Mouse (Mus musculus) midbrain, embryonic 16.5 days (tissue): ENCODE results near the gene Tufm. TPM values are rescaled to one million over a fixed set of nuclear protein-coding genes. Genes with fewer than 3 reads are reported as not detected.
"Not testable (repeated sequence)": the region's sequence is repeated elsewhere in the genome, so short reads cannot be mapped to it uniquely, and the experiment has no call there.

Source experiments
- ATAC-seq: fragments of 200-750 bp; cut with Nextera tagmentation; 2 replicates; pipeline ENCODE4 v1.8.0; 2017; ENCODE audit warnings: moderate TSS enrichment
- H3K27ac ChIP-seq: fragments of 300-500 bp; sonication (generic); 2 replicates; pipeline ENCODE4 v1.5.1; 2014; ENCODE audit warnings: mild to moderate bottlenecking, low read length, mixed read lengths
- H3K27me3 ChIP-seq: fragments of 300-500 bp; sonication (generic); 2 replicates; pipeline ENCODE4 v1.6.1; 2014; ENCODE audit warnings: low read depth, low read length, mixed read lengths; ENCODE audit not compliant: control insufficient read depth, insufficient read depth
- H3K36me3 ChIP-seq: fragments of 300-500 bp; sonication (generic); 2 replicates; pipeline ENCODE4 v1.6.1; 2014; ENCODE audit warnings: mild to moderate bottlenecking, low read length, moderate library complexity, mixed read lengths; ENCODE audit not compliant: control insufficient read depth, insufficient read depth
- H3K4me1 ChIP-seq: fragments of 300-500 bp; sonication (generic); 2 replicates; pipeline ENCODE4 v1.6.1; 2014; ENCODE audit warnings: mild to moderate bottlenecking, low read length, mixed read lengths; ENCODE audit not compliant: control insufficient read depth, insufficient read depth
- H3K4me2 ChIP-seq: fragments of 300-500 bp; sonication (generic); 2 replicates; pipeline ENCODE4 v1.6.1; 2014; ENCODE audit warnings: mild to moderate bottlenecking, low read length, mixed read lengths
- H3K4me3 ChIP-seq: fragments of 300-500 bp; sonication (generic); 2 replicates; pipeline ENCODE4 v1.5.1; 2014; ENCODE audit warnings: low read depth, mild to moderate bottlenecking, low read length, moderate library complexity, mixed read lengths
- H3K9ac ChIP-seq: fragments of 300-500 bp; sonication (generic); 2 replicates; pipeline ENCODE4 v1.6.1; 2014; ENCODE audit warnings: low read depth, low read length, mixed read lengths
- H3K9me3 ChIP-seq: fragments of 300-500 bp; sonication (generic); replicated peaks from 2 replicates; pipeline ENCODE4 v1.6.1; 2014; ENCODE audit warnings: mild to moderate bottlenecking, low read length, mixed read lengths; ENCODE audit not compliant: control insufficient read depth, poor library complexity, severe bottlenecking
- WGBS: fragments of 180-500 bp; shearing (Covaris S2); extraction: QIAGEN DNeasy Blood & Tissue Kit; methylation state at CpG from one replicate; pipeline ENCODE4 v1.1.7; 2014; 5-methylcytosine and 5-hydroxymethylcytosine counted together
- polyA plus RNA-seq: library from polyadenylated mRNA; unstranded; fragments of >200 nt; fragmentation: Nextera tagmentation; extraction: Ambion mirVana; gene quantifications from 2 replicates; pipeline ENCODE4 v1.2.1, GENCODE M21; 2015

Tufm gene
- polyA plus RNA-seq, 1 experiment from 2014 or later, result 121 TPM

DNA sequence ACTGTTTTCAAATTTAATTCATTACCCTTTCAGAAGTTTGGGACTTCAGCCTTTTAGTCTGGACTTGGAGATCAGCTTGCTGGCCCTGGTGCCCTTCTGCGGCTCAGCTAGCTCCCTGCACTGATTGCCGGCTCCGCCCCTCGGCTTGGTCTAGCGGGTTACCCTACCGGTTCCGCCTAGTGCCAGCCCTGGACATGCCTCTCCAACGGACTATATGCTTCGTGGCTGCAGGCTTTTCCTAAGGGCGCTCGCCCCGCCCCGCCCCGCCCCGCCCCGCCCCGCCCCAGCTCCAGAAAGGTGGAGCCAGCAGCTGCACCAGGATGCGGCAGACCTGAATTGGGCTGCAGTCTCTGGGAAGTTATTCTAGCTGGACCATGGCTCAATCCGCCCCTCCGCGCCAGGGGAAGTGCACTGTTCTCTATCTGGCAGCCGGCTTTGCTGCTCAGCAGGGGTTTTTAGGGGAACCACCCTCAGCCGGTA, 4.7 kb upstream of the Tufm start:
- Histone ChIP-seq H3K4me2 (peak overlapping the region; percentile 68), H3K4me1 (peaks cover 6% of the 10 kb centered on the region), H3K36me3 (no peaks in the 10 kb centered on the region), H3K9me3 (no peaks in the 10 kb centered on the region), H3K27ac (peak overlapping the region; percentile 55; the same call in 1 of the 2 replicates), H3K27me3 (no peaks in the 10 kb centered on the region), H3K9ac (peak overlapping the region; percentile 56), H3K4me3 (peak overlapping the region; percentile 35)
- ATAC-seq, result peak; percentile 27; the same call in 1 of the 2 replicates
- 0% methylated on average over 19 of the region's 23 CpGs for WGBS

DNA sequence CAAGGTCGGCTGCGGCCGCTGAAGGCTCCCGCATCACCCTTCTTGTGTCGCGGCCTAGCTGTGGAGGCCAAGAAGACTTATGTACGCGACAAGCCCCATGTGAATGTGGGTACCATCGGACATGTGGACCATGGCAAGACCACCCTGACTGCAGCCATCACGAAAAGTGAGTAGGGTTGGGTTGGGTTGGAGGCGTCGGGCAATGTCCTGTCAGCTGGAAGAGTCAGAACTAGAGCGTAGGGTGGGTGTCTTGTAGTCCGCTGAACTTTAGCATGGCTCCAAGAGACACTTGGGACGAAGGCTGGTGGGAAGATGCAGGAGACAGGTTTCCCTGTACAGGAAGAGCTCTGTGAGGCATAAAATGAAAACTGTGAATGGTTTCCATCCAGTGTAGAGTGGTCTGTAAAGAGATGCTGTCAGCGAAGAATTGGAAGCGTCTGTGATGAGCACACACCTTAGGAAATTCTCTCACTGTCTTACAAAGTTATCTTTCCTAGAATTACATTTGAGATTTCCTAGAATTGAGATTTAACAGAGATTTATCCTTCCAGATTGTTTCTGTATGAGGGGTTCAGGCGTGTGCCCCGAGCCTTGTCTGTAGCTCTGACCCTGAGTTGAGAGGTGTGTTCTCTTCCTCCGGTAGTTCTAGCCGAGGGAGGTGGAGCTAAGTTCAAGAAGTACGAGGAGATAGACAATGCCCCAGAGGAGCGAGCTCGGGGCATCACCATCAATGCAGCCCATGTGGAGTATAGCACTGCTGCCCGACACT, 640 bp downstream of the Tufm start:
- H3K4me3 ChIP-seq, result peak overlapping the region; percentile 62
- ATAC-seq, H3K27me3 ChIP-seq, H3K9me3 ChIP-seq, H3K4me1 ChIP-seq: not testable (repeated sequence)
- peaks cover 18% of the 10 kb centered on the region for H3K36me3 ChIP-seq
- 19% methylated on average over 18 of the region's 25 CpGs for WGBS
- peak overlapping the region; percentile 82 for H3K4me2 ChIP-seq
- peak overlapping the region; percentile 43 for H3K27ac ChIP-seq
- peak overlapping the region; percentile 74 for H3K9ac ChIP-seq

DNA sequence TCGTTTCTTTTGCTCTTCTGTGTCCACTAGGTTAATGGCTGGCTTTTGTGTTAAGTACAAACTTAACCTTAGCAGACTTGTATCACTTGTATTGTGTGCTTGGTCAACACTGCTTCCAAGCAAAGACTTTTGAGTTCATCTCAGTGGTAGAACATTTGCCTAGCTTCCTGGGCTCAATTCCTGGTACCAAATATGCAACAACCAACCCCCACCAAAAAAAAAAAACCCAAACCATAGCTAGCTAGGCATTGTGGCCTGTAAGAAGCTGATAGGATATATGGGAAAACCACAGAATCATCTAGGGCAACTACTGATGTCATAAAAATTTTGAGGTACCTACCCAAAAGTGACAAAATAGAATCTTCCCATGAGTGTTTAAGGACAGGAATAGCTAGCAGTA, 3.8 kb downstream of the Tufm start:
- peaks cover 49% of the 10 kb centered on the region for H3K36me3 ChIP-seq

DNA sequence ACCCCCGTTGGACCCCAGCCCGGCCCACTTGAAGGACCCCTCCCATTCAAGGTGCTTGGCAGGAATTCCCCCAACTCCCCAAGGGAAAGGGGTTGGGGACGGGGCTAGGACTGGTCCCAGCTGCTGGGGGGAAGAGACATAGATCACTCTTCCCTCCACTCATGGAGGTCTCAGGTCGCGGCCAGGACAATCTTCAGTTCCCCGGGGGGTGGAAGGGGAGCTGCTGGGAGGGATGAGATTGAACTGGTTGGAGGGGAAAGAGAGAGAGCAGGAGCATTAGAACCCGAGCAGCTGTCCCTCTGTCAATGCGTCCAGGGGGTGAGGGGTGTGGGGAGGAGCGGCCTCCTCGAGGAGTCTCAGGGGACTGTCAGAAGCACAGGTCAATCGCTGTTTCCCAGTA, 4.8 kb downstream of the Tufm start:
- 56% methylated on average over 11 of the region's 11 CpGs for WGBS
- H3K4me1 ChIP-seq, result peaks cover 8% of the 10 kb centered on the region
- H3K27ac ChIP-seq, result no peak overlapping the region
- H3K36me3 ChIP-seq, result peaks cover 55% of the 10 kb centered on the region
- H3K27me3 ChIP-seq, result no peaks in the 10 kb centered on the region
- H3K9ac ChIP-seq, result no peak overlapping the region
- no peak for ATAC-seq
- H3K4me2 ChIP-seq, result no peak overlapping the region
- H3K4me3 ChIP-seq, result no peak overlapping the region
- H3K9me3 ChIP-seq, result no peaks in the 10 kb centered on the region

More for the DNA sequence above, 3.8 kb downstream of the Tufm start:
- no peaks in the 10 kb centered on the region for H3K27me3 ChIP-seq
- no peaks in the 10 kb centered on the region for H3K9me3 ChIP-seq
- no peak overlapping the region for H3K4me3 ChIP-seq
- peaks cover 8% of the 10 kb centered on the region for H3K4me1 ChIP-seq
- WGBS, result 73% methylated on average over 1 of the region's 1 CpGs
- no peak for ATAC-seq
- H3K9ac ChIP-seq, result no peak overlapping the region
- H3K4me2 ChIP-seq, result no peak overlapping the region
- no peak overlapping the region for H3K27ac ChIP-seq

DNA sequence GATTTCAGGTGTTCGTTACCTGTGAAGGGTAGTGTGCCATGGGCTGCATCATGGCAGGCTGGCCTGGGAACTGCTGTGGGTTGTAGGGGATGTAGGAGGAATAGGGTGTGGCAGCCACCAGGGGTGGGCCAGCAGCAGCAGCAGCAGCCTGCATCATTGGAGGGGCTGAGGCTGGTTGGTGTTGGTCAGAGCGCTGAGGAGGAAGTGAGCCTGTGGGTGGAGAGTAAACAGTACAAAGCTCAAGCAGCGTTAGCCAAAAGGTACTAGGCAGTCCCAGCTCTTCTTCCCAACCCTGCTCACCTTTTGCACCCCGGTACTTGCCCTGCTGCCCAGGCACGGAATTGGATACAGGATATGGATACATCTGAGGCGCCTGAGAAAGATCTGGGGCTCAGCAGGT, 7.0 kb downstream of the Tufm start:
- no peaks in the 10 kb centered on the region for H3K9me3 ChIP-seq
- WGBS, result 96% methylated on average over 6 of the region's 6 CpGs
- ATAC-seq, result no peak

DNA sequence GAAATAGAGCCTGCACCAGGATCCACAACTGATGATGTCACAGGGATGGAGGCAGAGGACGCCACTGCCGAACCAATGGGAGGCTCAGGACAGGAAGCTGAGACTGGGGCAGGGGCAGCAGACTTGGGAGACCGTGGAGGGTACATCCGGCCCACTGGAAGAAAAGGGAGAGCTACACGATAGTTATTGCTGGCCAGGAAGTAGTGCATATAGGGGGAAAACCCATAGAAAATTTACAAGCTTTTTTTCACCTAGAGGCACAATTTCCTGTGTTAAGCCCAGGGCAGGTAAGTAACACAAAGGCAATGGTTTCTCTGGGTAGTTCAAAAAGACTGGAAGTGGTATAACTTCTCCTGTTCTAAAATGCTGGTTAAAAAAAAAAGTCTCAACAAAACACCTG, 9.3 kb downstream of the Tufm start:
- 93% methylated on average over 5 of the region's 5 CpGs for WGBS
- H3K9ac ChIP-seq, result no peak overlapping the region
- H3K9me3 ChIP-seq, result no peaks in the 10 kb centered on the region
- H3K27me3 ChIP-seq, result no peaks in the 10 kb centered on the region
- H3K4me3 ChIP-seq, result no peak overlapping the region
- no peak overlapping the region for H3K4me2 ChIP-seq
- no peak for ATAC-seq
- peaks cover 78% of the 10 kb centered on the region for H3K36me3 ChIP-seq
- no peak overlapping the region for H3K27ac ChIP-seq
- H3K4me1 ChIP-seq, result peaks cover 10% of the 10 kb centered on the region

More for the DNA sequence above, 7.0 kb downstream of the Tufm start:
- Histone ChIP-seq H3K27ac (no peak overlapping the region), H3K9ac (no peak overlapping the region), H3K4me1 (no peaks in the 10 kb centered on the region), H3K27me3 (no peaks in the 10 kb centered on the region), H3K4me2 (no peak overlapping the region), H3K36me3 (peaks cover 70% of the 10 kb centered on the region), H3K4me3 (no peak overlapping the region)

DNA sequence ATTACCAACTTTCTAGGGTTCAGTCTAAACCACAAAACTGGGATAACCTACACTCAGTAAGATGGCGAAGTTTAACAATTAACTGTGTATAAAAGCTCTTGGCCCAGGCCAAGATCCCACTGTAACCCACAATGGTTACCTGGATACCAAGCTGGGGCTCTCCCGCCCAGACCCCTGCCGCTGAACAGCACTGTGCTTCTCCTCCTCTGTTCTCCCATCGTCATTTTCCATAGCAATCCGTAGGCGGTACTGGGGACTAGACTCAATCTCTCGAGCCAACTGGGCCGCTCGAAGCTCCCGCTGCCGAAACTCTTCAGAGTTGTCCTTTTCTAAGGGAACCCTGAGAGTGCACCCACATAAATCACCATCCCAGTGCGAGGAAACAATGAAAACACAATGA, 10.8 kb downstream of the Tufm start:
- 93% methylated on average over 12 of the region's 12 CpGs for WGBS
- H3K9ac ChIP-seq, result no peak overlapping the region
- no peak overlapping the region for H3K4me2 ChIP-seq
- peaks cover 66% of the 10 kb centered on the region for H3K36me3 ChIP-seq
- peaks cover 10% of the 10 kb centered on the region for H3K4me1 ChIP-seq
- H3K27ac ChIP-seq, result no peak overlapping the region
- no peak for ATAC-seq
- no peaks in the 10 kb centered on the region for H3K27me3 ChIP-seq
- H3K4me3 ChIP-seq, result no peak overlapping the region
- H3K9me3 ChIP-seq, result no peaks in the 10 kb centered on the region

DNA sequence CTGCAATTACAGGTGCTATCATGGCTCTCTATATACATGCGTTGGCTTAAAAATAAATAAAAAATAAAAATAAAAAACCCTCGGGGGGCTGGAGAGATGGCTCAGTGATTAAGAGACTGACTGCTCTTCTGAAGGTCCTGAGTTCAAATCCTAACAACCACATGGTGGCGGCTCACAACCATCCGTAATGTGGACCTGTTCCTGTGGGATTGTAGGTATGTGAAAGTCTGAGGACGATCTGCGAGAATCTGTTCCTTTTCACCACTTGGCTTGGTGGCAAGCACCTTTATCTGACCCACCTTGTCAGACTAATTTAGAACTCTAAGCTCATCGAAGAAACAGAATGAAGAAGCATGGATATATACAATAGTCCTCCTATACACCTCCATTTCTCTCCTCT, 12.3 kb downstream of the Tufm start:
- Histone ChIP-seq H3K36me3 (peaks cover 52% of the 10 kb centered on the region), H3K27me3 (no peaks in the 10 kb centered on the region), H3K4me1 (peaks cover 16% of the 10 kb centered on the region), H3K9me3 (no peaks in the 10 kb centered on the region), H3K4me2 (no peak overlapping the region), H3K4me3 (no peak overlapping the region), H3K9ac (no peak overlapping the region), H3K27ac (no peak overlapping the region)
- 94% methylated on average over 7 of the region's 7 CpGs for WGBS
- ATAC-seq, result no peak

DNA sequence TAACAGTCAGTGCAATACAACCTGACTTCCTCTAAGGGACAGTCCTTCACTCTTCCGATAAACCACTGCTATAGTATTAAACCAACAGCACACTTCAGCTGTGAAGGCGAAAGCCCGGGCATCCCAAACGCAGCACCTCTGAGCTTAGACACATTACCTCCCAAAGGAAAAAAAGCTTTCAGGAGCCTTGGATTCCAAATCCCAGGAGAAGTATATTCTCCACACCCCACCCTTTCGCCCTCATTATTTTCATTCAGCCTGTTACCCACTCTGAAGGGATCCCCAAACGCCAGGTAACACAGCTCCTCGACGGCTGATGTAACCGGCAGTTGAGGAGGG, 14.5 kb downstream of the Tufm start:
- Histone ChIP-seq H3K27ac (peak overlapping the region; percentile 100), H3K36me3 (peaks cover 33% of the 10 kb centered on the region), H3K27me3 (no peaks in the 10 kb centered on the region), H3K4me3 (peak overlapping the region; percentile 100), H3K4me2 (peak overlapping the region; percentile 67), H3K4me1 (peaks cover 16% of the 10 kb centered on the region), H3K9ac (peak overlapping the region; percentile 100), H3K9me3 (no peaks in the 10 kb centered on the region)
- ATAC-seq, result no peak
- WGBS, result 3% methylated on average over 9 of the region's 9 CpGs
